Mouse (Mus musculus): Measurements from ENCODE around the gene Riok1. TPM values are rescaled to one million over a fixed set of nuclear protein-coding genes. Genes with fewer than 3 reads are reported as not detected.

Gene Riok1
- polyA plus RNA-seq, 1 experiment from 2014 or later: 19.0 TPM

- no peak overlapping the region for H3K27ac ChIP-seq (replicated peaks)
- peaks cover 35% of the 10 kb centered on the region for H3K36me3 ChIP-seq (replicated peaks)
- no peak overlapping the region for H3K9ac ChIP-seq
- H3K4me3 ChIP-seq (replicated peaks): no peak overlapping the region
- no peaks in the 10 kb centered on the region for H3K9me3 ChIP-seq (replicated peaks)
- H3K27me3 ChIP-seq: no peaks in the 10 kb centered on the region
- no peaks in the 10 kb centered on the region for H3K4me1 ChIP-seq (replicated peaks)
- WGBS (ENCODE audit: insufficient replicate concordance): 48% methylated on average over 11 of the region's 11 CpGs
- H3K4me2 ChIP-seq: no peak overlapping the region
- ATAC-seq (ENCODE audit: insufficient read depth): peak; percentile 56; the same call in 1 of the 2 replicates
Measured at GRCm38 (mm10) chr13:38064854-38065663, 28.3 kb downstream of the Riok1 start.

GRCm38 (mm10) chr13:38070945-38071344 is 34.1 kb downstream of the Riok1 start:
- 64% methylated on average over 4 of the region's 4 CpGs for WGBS (ENCODE audit: insufficient replicate concordance)

GRCm38 (mm10) chr13:38073374-38074307 is 36.8 kb downstream of the Riok1 start:
- H3K4me3 ChIP-seq (replicated peaks): no peak overlapping the region
- H3K36me3 ChIP-seq (replicated peaks): no peaks in the 10 kb centered on the region
- WGBS (ENCODE audit: insufficient replicate concordance): 45% methylated on average over 18 of the region's 18 CpGs
- H3K27ac ChIP-seq (replicated peaks): peak overlapping the region; percentile 66
- peaks cover 7% of the 10 kb centered on the region; the same call in 1 of the 2 replicates for H3K27me3 ChIP-seq
- no peak overlapping the region for H3K4me2 ChIP-seq
- ATAC-seq (ENCODE audit: insufficient read depth): peak; percentile 67
- H3K4me1 ChIP-seq (replicated peaks): peaks cover 13% of the 10 kb centered on the region
- no peaks in the 10 kb centered on the region for H3K9me3 ChIP-seq (replicated peaks)
- no peak overlapping the region for H3K9ac ChIP-seq

More at GRCm38 (mm10) chr13:38070945-38071344, 34.1 kb downstream of the Riok1 start:
- Histone ChIP-seq H3K4me3 (replicated peaks) (no peak overlapping the region), H3K9ac (no peak overlapping the region), H3K27ac (replicated peaks) (no peak overlapping the region), H3K4me1 (replicated peaks) (peaks cover 13% of the 10 kb centered on the region), H3K9me3 (replicated peaks) (no peaks in the 10 kb centered on the region), H3K36me3 (replicated peaks) (no peaks in the 10 kb centered on the region), H3K4me2 (no peak overlapping the region), H3K27me3 (no peaks in the 10 kb centered on the region)
- no peak for ATAC-seq (ENCODE audit: insufficient read depth)

DNA sequence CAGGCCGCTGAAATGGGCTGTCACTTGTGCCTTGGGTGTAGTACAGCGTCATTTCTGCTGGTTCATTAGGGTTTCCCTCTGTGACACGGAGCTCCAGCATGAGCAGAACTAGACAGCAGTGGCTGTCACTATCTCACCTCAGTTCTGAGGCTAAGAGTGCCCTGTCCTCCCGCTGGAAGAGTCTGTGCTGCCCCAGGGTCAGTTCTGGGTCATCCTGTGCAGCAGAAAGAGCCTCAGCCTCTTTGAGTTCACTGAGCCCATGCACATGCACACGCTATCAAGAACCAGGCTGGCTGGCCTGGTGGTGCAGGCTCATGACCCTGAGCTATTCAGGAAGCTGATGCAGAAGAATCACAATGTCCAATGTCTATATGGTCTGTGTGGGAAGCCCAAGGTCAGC is 37.6 kb downstream of the Riok1 start:
- H3K27me3 ChIP-seq: peaks cover 7% of the 10 kb centered on the region; the same call in 1 of the 2 replicates
- WGBS (ENCODE audit: insufficient replicate concordance): 11% methylated on average over 5 of the region's 5 CpGs
- peak overlapping the region; percentile 61 for H3K27ac ChIP-seq (replicated peaks)
- peaks cover 13% of the 10 kb centered on the region for H3K4me1 ChIP-seq (replicated peaks)
- no peak overlapping the region for H3K4me2 ChIP-seq
- peak; percentile 49 for ATAC-seq (ENCODE audit: insufficient read depth)
- H3K4me3 ChIP-seq (replicated peaks): no peak overlapping the region
- H3K9me3 ChIP-seq (replicated peaks): no peaks in the 10 kb centered on the region
- H3K36me3 ChIP-seq (replicated peaks): no peaks in the 10 kb centered on the region
- H3K9ac ChIP-seq: no peak overlapping the region

DNA sequence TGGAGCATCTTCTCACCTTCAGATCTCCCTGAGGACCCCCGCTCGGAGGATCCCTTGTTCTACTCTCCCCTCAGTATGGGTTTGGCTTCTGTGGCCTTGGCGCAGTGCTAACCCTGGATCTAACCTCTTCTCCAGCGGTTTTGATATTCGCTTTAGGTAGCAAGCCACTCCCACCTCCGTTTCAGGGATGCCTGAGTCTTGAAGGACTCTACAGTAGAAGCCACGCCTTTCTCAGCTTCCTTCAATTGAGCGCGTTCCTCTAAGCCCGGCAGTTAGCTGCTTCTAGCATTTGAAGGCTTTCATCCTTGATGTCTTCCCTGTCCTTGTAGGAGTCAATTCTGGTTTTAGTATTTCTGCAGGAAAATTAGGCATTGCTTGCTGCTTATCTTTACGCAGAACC is 40.3 kb downstream of the Riok1 start:
- WGBS (ENCODE audit: insufficient replicate concordance): 19% methylated on average over 11 of the region's 11 CpGs
- H3K36me3 ChIP-seq (replicated peaks): no peaks in the 10 kb centered on the region
- H3K9ac ChIP-seq: no peak overlapping the region
- H3K27ac ChIP-seq (replicated peaks): no peak overlapping the region
- H3K4me2 ChIP-seq: no peak overlapping the region
- H3K9me3 ChIP-seq (replicated peaks): no peaks in the 10 kb centered on the region
- peaks cover 7% of the 10 kb centered on the region for H3K27me3 ChIP-seq
- no peak overlapping the region for H3K4me3 ChIP-seq (replicated peaks)
- H3K4me1 ChIP-seq (replicated peaks): peaks cover 13% of the 10 kb centered on the region
- ATAC-seq (ENCODE audit: insufficient read depth): no peak

DNA sequence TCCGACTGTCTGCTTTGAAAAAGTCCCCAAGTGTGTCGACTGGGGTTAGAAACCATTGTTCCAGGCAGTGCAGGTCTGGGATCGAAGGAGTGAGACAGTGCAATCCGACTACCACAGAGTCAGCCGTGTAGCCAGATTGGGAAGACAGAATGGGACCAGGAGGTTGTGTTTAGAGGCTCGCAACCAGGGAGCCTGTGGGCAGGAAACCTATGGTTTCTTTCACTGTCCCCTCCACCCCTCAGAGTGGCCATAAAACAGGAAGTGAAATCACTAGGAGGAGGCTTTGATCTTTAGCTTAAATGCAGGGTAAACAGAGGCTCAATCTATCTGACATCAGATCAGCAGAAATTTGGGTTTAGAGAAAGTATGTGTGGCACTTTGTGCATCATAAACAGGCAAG is 42.0 kb downstream of the Riok1 start:
- no peaks in the 10 kb centered on the region for H3K9me3 ChIP-seq (replicated peaks)
- peaks cover 7% of the 10 kb centered on the region for H3K27me3 ChIP-seq
- no peak overlapping the region for H3K27ac ChIP-seq (replicated peaks)
- H3K4me3 ChIP-seq (replicated peaks): no peak overlapping the region
- no peak for ATAC-seq (ENCODE audit: insufficient read depth)
- no peaks in the 10 kb centered on the region for H3K36me3 ChIP-seq (replicated peaks)
- H3K9ac ChIP-seq: no peak overlapping the region
- no peak overlapping the region for H3K4me2 ChIP-seq
- 15% methylated on average over 6 of the region's 6 CpGs for WGBS (ENCODE audit: insufficient replicate concordance)
- H3K4me1 ChIP-seq (replicated peaks): peaks cover 10% of the 10 kb centered on the region

- H3K27me3 ChIP-seq: peaks cover 7% of the 10 kb centered on the region
- no peak overlapping the region for H3K27ac ChIP-seq (replicated peaks)
- no peaks in the 10 kb centered on the region for H3K36me3 ChIP-seq (replicated peaks)
- H3K4me3 ChIP-seq (replicated peaks): no peak overlapping the region
- H3K9ac ChIP-seq: no peak overlapping the region
- ATAC-seq (ENCODE audit: insufficient read depth): no peak
- no peaks in the 10 kb centered on the region for H3K9me3 ChIP-seq (replicated peaks)
- 68% methylated on average over 5 of the region's 5 CpGs for WGBS (ENCODE audit: insufficient replicate concordance)
- H3K4me1 ChIP-seq (replicated peaks): peaks cover 5% of the 10 kb centered on the region
- no peak overlapping the region for H3K4me2 ChIP-seq
Measured at GRCm38 (mm10) chr13:38079366-38079765, 42.6 kb downstream of the Riok1 start.

GRCm38 (mm10) chr13:38080014-38080413 is 43.2 kb downstream of the Riok1 start:
- H3K4me2 ChIP-seq: no peak overlapping the region
- no peak for ATAC-seq (ENCODE audit: insufficient read depth)
- no peak overlapping the region for H3K4me3 ChIP-seq (replicated peaks)
- H3K36me3 ChIP-seq (replicated peaks): no peaks in the 10 kb centered on the region
- H3K9ac ChIP-seq: no peak overlapping the region
- no peaks in the 10 kb centered on the region for H3K9me3 ChIP-seq (replicated peaks)
- WGBS (ENCODE audit: insufficient replicate concordance): 49% methylated on average over 9 of the region's 9 CpGs
- H3K4me1 ChIP-seq (replicated peaks): no peaks in the 10 kb centered on the region; the same call in 1 of the 2 replicates
- no peak overlapping the region for H3K27ac ChIP-seq (replicated peaks)
- peaks cover 7% of the 10 kb centered on the region for H3K27me3 ChIP-seq

GRCm38 (mm10) chr13:38080725-38081124 is 43.9 kb downstream of the Riok1 start:
- Histone ChIP-seq H3K4me3 (replicated peaks) (no peak overlapping the region), H3K36me3 (replicated peaks) (no peaks in the 10 kb centered on the region), H3K27ac (replicated peaks) (no peak overlapping the region), H3K27me3 (peaks cover 7% of the 10 kb centered on the region), H3K4me1 (replicated peaks) (no peaks in the 10 kb centered on the region; the same call in none of the 2 replicates), H3K9ac (no peak overlapping the region), H3K9me3 (replicated peaks) (no peaks in the 10 kb centered on the region), H3K4me2 (no peak overlapping the region)
- ATAC-seq (ENCODE audit: insufficient read depth): no peak
- 64% methylated on average over 14 of the region's 14 CpGs for whole genome bisulfite sequencing (ENCODE audit: insufficient replicate concordance)

- H3K9ac ChIP-seq: no peak overlapping the region
- H3K9me3 ChIP-seq (replicated peaks): no peaks in the 10 kb centered on the region
- H3K27me3 ChIP-seq: peaks cover 7% of the 10 kb centered on the region
- H3K4me2 ChIP-seq: no peak overlapping the region
- ATAC-seq (ENCODE audit: insufficient read depth): no peak
- no peaks in the 10 kb centered on the region; the same call in none of the 2 replicates for H3K4me1 ChIP-seq (replicated peaks)
- no peak overlapping the region for H3K4me3 ChIP-seq (replicated peaks)
- WGBS (ENCODE audit: insufficient replicate concordance): 54% methylated on average over 7 of the region's 7 CpGs
- H3K27ac ChIP-seq (replicated peaks): no peak overlapping the region
- H3K36me3 ChIP-seq (replicated peaks): no peaks in the 10 kb centered on the region
Measured at GRCm38 (mm10) chr13:38081161-38081560, 44.4 kb downstream of the Riok1 start.

- H3K4me1 ChIP-seq (replicated peaks): peaks cover 9% of the 10 kb centered on the region
- H3K27ac ChIP-seq (replicated peaks): no peak overlapping the region
- no peaks in the 10 kb centered on the region for H3K9me3 ChIP-seq (replicated peaks)
- WGBS (ENCODE audit: insufficient replicate concordance): 35% methylated on average over 3 of the region's 3 CpGs
- no peaks in the 10 kb centered on the region for H3K27me3 ChIP-seq
- no peaks in the 10 kb centered on the region for H3K36me3 ChIP-seq (replicated peaks)
- no peak for ATAC-seq (ENCODE audit: insufficient read depth)
- no peak overlapping the region for H3K4me3 ChIP-seq (replicated peaks)
- H3K4me2 ChIP-seq: no peak overlapping the region
- no peak overlapping the region for H3K9ac ChIP-seq
Measured at GRCm38 (mm10) chr13:38086711-38087110, 49.9 kb downstream of the Riok1 start.
